Mouse (Mus musculus) B cell, adult 2 months (primary cell): ENCODE measurements around the gene Gm5936.
"Not testable (repeated sequence)": the region's sequence is repeated elsewhere in the genome, so short reads cannot be mapped to it uniquely, and the experiment has no call there.

Experiments
- DNase-seq, 2 experiments: peaks; one replicate each; pipeline ENCODE4 v3.0.0; 2022

Gm5936 gene

DNA sequence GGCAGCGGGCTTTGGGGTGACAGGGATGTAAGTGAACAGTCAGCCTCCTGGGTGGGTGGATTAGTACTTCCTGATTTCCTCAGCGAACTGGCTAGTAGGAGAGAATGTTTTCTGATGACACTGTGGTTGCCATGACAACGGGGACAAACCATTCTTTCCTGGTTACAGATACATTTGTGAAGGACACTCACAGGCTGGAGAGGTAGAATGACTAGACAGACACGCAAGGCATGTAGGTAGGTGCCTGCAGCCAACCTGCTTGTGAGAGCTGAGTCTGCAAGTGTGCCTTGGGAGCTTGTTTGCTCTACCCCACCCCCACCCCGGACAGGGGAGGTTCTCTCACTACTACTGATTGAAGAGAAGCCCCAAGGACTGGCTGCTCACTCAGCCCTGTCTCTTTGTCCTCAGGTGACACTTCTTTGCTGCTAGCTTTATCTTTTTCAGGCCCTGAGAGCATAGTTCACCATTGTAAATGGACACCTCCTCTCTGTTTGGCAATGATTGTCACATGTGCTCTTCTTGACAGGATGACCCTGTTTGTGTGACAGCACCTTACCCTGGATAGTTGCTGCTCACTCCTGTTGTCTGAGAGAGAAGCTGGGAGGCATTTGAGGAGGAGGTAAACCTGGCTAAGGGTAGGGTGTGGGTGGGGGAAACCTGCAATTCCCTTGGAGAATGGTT, at the start of gene Gm5936:
Gene Gm5936 (plus strand): TSS at position 355 of the 681 bp plus-strand sequence.
- DNase-seq: not testable (repeated sequence)

DNA sequence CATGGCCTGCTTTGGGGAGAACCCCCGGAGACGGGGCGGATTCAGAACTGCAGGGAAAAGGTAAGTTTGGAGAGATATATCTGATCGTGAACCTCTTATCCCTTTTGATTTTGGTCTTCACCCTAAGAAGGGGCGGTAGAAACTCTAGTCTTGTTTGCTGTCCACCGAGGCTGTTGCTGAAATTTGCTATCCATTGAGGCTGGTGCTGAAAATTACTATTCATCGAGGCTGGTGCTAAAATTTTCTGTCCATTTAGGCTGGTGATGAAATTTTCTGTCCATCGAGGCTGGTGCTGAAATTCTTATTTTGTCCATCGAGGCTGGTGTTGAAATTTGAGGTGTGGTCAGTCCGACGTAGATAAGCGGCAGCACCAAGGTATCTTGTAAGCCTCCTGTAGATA, 19.1 kb downstream of the Gm5936 start:
- DNase-seq: not testable (repeated sequence)

DNA sequence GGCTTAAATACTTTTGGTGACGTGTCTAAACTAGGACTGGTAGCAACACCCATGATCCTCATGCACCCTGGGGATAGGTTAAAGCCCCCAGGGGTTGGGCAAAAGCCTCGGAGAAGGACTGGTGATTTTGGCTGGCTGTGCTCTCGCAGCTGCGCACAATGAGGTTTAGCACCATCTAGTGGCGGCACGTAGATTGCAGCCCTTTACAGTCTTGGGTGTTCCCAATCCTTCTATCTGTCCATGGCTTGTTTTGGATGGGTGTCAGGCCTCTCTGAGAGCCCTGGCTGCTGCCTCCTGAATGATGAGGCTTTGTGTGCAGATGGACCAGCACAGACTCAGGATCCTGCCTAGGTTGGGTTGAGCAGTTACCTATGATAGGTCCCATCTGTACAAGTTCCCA, 43.1 kb downstream of the Gm5936 start:
- peak; percentile 9 to 50 for DNase-seq
